Mouse (Mus musculus): ENCODE data around the gene Bhlhe40. TPM values are rescaled to one million over a fixed set of nuclear protein-coding genes. Genes with fewer than 3 reads are reported as not detected.
A peak's percentile ranks its signal among the peaks of the same experiment; 100 is the strongest.

The Bhlhe40 gene
- polyA plus RNA-seq, 1 experiment from 2014 or later = 3.8 TPM

- no peaks in the 10 kb centered on the region for H3K27me3 ChIP-seq (replicated peaks)
- H3K4me3 ChIP-seq = no peak overlapping the region
- H3K36me3 ChIP-seq = no peaks in the 10 kb centered on the region
- ATAC-seq (ENCODE audit: low FRiP score, low read depth) = no peak
- no peak overlapping the region for H3K27ac ChIP-seq
- H3K9me3 ChIP-seq = no peaks in the 10 kb centered on the region
- H3K4me1 ChIP-seq = peaks cover 19% of the 10 kb centered on the region
- 18% methylated on average over 4 of the region's 4 CpGs for WGBS
- no peak overlapping the region for H3K9ac ChIP-seq
- H3K4me2 ChIP-seq (replicated peaks) = no peak overlapping the region
These were observed 38.0 kb downstream of the Bhlhe40 start for GRCm38 (mm10) chr6:108698343-108698870.

GRCm38 (mm10) chr6:108699679-108700078 lies 39.2 kb downstream of the Bhlhe40 start:
- Histone ChIP-seq H3K27me3 (replicated peaks) (no peaks in the 10 kb centered on the region), H3K4me2 (replicated peaks) (no peak overlapping the region), H3K27ac (no peak overlapping the region), H3K9me3 (no peaks in the 10 kb centered on the region), H3K9ac (no peak overlapping the region), H3K36me3 (no peaks in the 10 kb centered on the region), H3K4me3 (no peak overlapping the region), H3K4me1 (peaks cover 19% of the 10 kb centered on the region)
- 82% methylated on average over 3 of the region's 3 CpGs for WGBS
- ATAC-seq (ENCODE audit: low FRiP score, low read depth) = no peak

- H3K4me2 ChIP-seq (replicated peaks) = peak overlapping the region; percentile 49
- H3K9me3 ChIP-seq = no peaks in the 10 kb centered on the region
- peaks cover 19% of the 10 kb centered on the region for H3K4me1 ChIP-seq
- no peak overlapping the region for H3K9ac ChIP-seq
- 20% methylated on average over 17 of the region's 17 CpGs for WGBS
- H3K27ac ChIP-seq = no peak overlapping the region
- no peaks in the 10 kb centered on the region for H3K36me3 ChIP-seq
- H3K4me3 ChIP-seq = no peak overlapping the region
- ATAC-seq (ENCODE audit: low FRiP score, low read depth) = peak; percentile 67
- H3K27me3 ChIP-seq (replicated peaks) = no peaks in the 10 kb centered on the region
These were observed 40.4 kb downstream of the Bhlhe40 start for GRCm38 (mm10) chr6:108700638-108701343.

GRCm38 (mm10) chr6:108702648-108703047 lies 42.2 kb downstream of the Bhlhe40 start:
- H3K27me3 ChIP-seq (replicated peaks) = no peaks in the 10 kb centered on the region
- WGBS = 31% methylated on average over 3 of the region's 3 CpGs
- H3K4me3 ChIP-seq = no peak overlapping the region
- no peak overlapping the region for H3K9ac ChIP-seq
- peaks cover 19% of the 10 kb centered on the region for H3K4me1 ChIP-seq
- no peak for ATAC-seq (ENCODE audit: low FRiP score, low read depth)
- no peaks in the 10 kb centered on the region for H3K36me3 ChIP-seq
- H3K27ac ChIP-seq = no peak overlapping the region
- H3K9me3 ChIP-seq = no peaks in the 10 kb centered on the region
- no peak overlapping the region for H3K4me2 ChIP-seq (replicated peaks)

GRCm38 (mm10) chr6:108703085-108703484 lies 42.7 kb downstream of the Bhlhe40 start:
- Histone ChIP-seq H3K9ac (no peak overlapping the region), H3K4me2 (replicated peaks) (no peak overlapping the region), H3K36me3 (no peaks in the 10 kb centered on the region), H3K4me3 (no peak overlapping the region), H3K9me3 (no peaks in the 10 kb centered on the region), H3K27me3 (replicated peaks) (no peaks in the 10 kb centered on the region), H3K27ac (no peak overlapping the region), H3K4me1 (peaks cover 19% of the 10 kb centered on the region)
- WGBS = 90% methylated on average over 1 of the region's 1 CpGs
- ATAC-seq (ENCODE audit: low FRiP score, low read depth) = no peak

GRCm38 (mm10) chr6:108704316-108705080 lies 44.1 kb downstream of the Bhlhe40 start:
- H3K27me3 ChIP-seq (replicated peaks) = no peaks in the 10 kb centered on the region
- no peak for ATAC-seq (ENCODE audit: low FRiP score, low read depth)
- H3K9ac ChIP-seq = no peak overlapping the region
- peaks cover 16% of the 10 kb centered on the region for H3K4me1 ChIP-seq
- WGBS = 56% methylated on average over 9 of the region's 9 CpGs
- H3K4me2 ChIP-seq (replicated peaks) = no peak overlapping the region
- no peak overlapping the region for H3K4me3 ChIP-seq
- no peaks in the 10 kb centered on the region for H3K9me3 ChIP-seq
- no peaks in the 10 kb centered on the region for H3K36me3 ChIP-seq
- no peak overlapping the region for H3K27ac ChIP-seq

- no peak overlapping the region for H3K9ac ChIP-seq
- H3K27ac ChIP-seq = no peak overlapping the region
- 86% methylated on average over 6 of the region's 6 CpGs for WGBS
- H3K36me3 ChIP-seq = no peaks in the 10 kb centered on the region
- no peak overlapping the region for H3K4me2 ChIP-seq (replicated peaks)
- peaks cover 15% of the 10 kb centered on the region for H3K4me1 ChIP-seq
- H3K4me3 ChIP-seq = no peak overlapping the region
- no peaks in the 10 kb centered on the region for H3K9me3 ChIP-seq
- ATAC-seq (ENCODE audit: low FRiP score, low read depth) = no peak
- H3K27me3 ChIP-seq (replicated peaks) = no peaks in the 10 kb centered on the region
These were observed 45.5 kb downstream of the Bhlhe40 start for GRCm38 (mm10) chr6:108705957-108706356.

- Histone ChIP-seq H3K4me2 (replicated peaks) (no peak overlapping the region), H3K4me3 (no peak overlapping the region), H3K27me3 (replicated peaks) (no peaks in the 10 kb centered on the region), H3K9me3 (no peaks in the 10 kb centered on the region), H3K36me3 (no peaks in the 10 kb centered on the region), H3K4me1 (peaks cover 12% of the 10 kb centered on the region), H3K9ac (no peak overlapping the region), H3K27ac (no peak overlapping the region)
- 92% methylated on average over 8 of the region's 8 CpGs for WGBS
- no peak for ATAC-seq (ENCODE audit: low FRiP score, low read depth)
These were observed 46.7 kb downstream of the Bhlhe40 start for GRCm38 (mm10) chr6:108706994-108707645.

GRCm38 (mm10) chr6:108709131-108709470 lies 48.7 kb downstream of the Bhlhe40 start:
- H3K4me2 ChIP-seq (replicated peaks) = peak overlapping the region; percentile 91
- no peaks in the 10 kb centered on the region for H3K9me3 ChIP-seq
- no peak for ATAC-seq (ENCODE audit: low FRiP score, low read depth)
- H3K36me3 ChIP-seq = no peaks in the 10 kb centered on the region
- no peak overlapping the region for H3K27ac ChIP-seq
- H3K4me1 ChIP-seq = peaks cover 12% of the 10 kb centered on the region
- H3K9ac ChIP-seq = peak overlapping the region; percentile 48
- WGBS = 16% methylated on average over 9 of the region's 9 CpGs
- H3K27me3 ChIP-seq (replicated peaks) = 0 out of 2 replicates have a peak, but pooled peaks cover 3% of the 10 kb centered on the region
- peak overlapping the region; percentile 35 for H3K4me3 ChIP-seq

- H3K27me3 ChIP-seq (replicated peaks) = 0 out of 2 replicates have a peak, but pooled peaks cover 3% of the 10 kb centered on the region
These were observed 49.2 kb downstream of the Bhlhe40 start for GRCm38 (mm10) chr6:108709471-108710231.

GRCm38 (mm10) chr6:108710667-108711066 lies 50.2 kb downstream of the Bhlhe40 start:
- Histone ChIP-seq H3K4me3 (no peak overlapping the region), H3K4me1 (peaks cover 12% of the 10 kb centered on the region), H3K27me3 (replicated peaks) (0 out of 2 replicates have a peak, but pooled peaks cover 3% of the 10 kb centered on the region), H3K9ac (no peak overlapping the region), H3K36me3 (no peaks in the 10 kb centered on the region), H3K27ac (no peak overlapping the region), H3K9me3 (no peaks in the 10 kb centered on the region), H3K4me2 (replicated peaks) (no peak overlapping the region)
- no peak for ATAC-seq (ENCODE audit: low FRiP score, low read depth)
- 79% methylated on average over 3 of the region's 3 CpGs for WGBS

More at GRCm38 (mm10) chr6:108709471-108710231, 49.2 kb downstream of the Bhlhe40 start:
- peak; percentile 93 for ATAC-seq (ENCODE audit: low FRiP score, low read depth)
- under 1% methylated on average over 29 of the region's 29 CpGs for WGBS
- peak overlapping the region; percentile 35 for H3K4me3 ChIP-seq
- H3K4me1 ChIP-seq = peaks cover 12% of the 10 kb centered on the region
- H3K9me3 ChIP-seq = no peaks in the 10 kb centered on the region
- H3K27ac ChIP-seq = no peak overlapping the region
- no peaks in the 10 kb centered on the region for H3K36me3 ChIP-seq
- peak overlapping the region; percentile 91 for H3K4me2 ChIP-seq (replicated peaks)
- peak overlapping the region; percentile 48 for H3K9ac ChIP-seq
